Mouse (Mus musculus) C2C12 (cell line): ENCODE measurements around the gene Eif3c.

ENCODE experiments used
- CEBPB ChIP-seq: IDR thresholded peaks from one replicate; pipeline ENCODE4 v1.6.1; 2011; ENCODE audit warnings: low read depth, mild to moderate bottlenecking, control low read depth, moderate library complexity
- CTCF ChIP-seq: IDR thresholded peaks from one replicate; pipeline ENCODE4 v1.5.1; 2011; ENCODE audit not compliant: control insufficient read depth, insufficient read depth, insufficient read length
- FOSL1 ChIP-seq: IDR thresholded peaks from one replicate; pipeline ENCODE4 v1.8.0; 2011; ENCODE audit warnings: mild to moderate bottlenecking, low read length; ENCODE audit not compliant: poor library complexity, insufficient read depth, severe bottlenecking
- MAX ChIP-seq: IDR thresholded peaks from one replicate; pipeline ENCODE4 v1.6.1; 2011; ENCODE audit warnings: mild to moderate bottlenecking, control low read depth
- MYOD1 ChIP-seq: IDR thresholded peaks from one replicate; pipeline ENCODE4 v1.6.1; 2011; ENCODE audit warnings: low read depth; ENCODE audit not compliant: control insufficient read depth, insufficient read length
- MYOG ChIP-seq: IDR thresholded peaks from one replicate; pipeline ENCODE4 v1.6.1; 2011; ENCODE audit not compliant: control insufficient read depth, insufficient read length; ENCODE audit errors: extremely low read depth
- USF1 ChIP-seq: IDR thresholded peaks from one replicate; pipeline ENCODE4 v1.6.1; 2011; ENCODE audit warnings: low read depth, mild to moderate bottlenecking, control low read depth, moderate library complexity

- TF ChIP-seq CTCF (no peak), FOSL1 (no peak), CEBPB (no peak), MYOD1 (no peak), USF1 (no peak), MAX (no peak), MYOG (no peak)
Observed at GRCm38 (mm10) chr7:126533434-126533833, 32.8 kb downstream of the Eif3c start.
